Mouse (Mus musculus): ENCODE measurements around the gene Rhox4e. TPM values are rescaled to one million over a fixed set of nuclear protein-coding genes. Genes with fewer than 3 reads are reported as not detected.

Gene Rhox4e
- polyA plus RNA-seq (2014; fragmentation: Illumina TruSeq; extraction: RNeasy Lipid Tissue Mini Kit (QIAGEN cat#74804); ENCODE audit: insufficient read depth, low read depth, low replicate concordance) = not detected

DNA sequence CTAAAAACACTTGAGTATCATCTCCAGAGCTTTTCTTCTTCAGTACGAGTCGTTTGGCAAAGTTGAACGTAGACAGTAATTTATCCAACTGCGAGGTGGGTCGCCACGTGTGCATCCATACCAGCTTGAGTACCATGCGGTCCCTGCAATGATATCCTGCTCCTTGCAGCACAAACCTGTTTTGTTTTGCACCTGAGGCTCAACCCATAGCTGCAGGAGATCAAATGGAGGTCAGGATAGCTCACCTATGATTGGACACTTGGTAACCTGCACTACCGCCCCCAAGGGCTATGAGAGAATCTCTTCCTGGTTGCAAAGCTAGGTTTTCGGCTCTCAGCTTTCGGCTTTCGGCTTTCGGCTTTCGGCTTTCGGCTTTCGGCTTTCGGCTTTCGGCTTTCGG, at the start of gene Rhox4e:
Gene Rhox4e (plus strand): TSS at position 301 of the 400 bp plus-strand sequence.

DNA sequence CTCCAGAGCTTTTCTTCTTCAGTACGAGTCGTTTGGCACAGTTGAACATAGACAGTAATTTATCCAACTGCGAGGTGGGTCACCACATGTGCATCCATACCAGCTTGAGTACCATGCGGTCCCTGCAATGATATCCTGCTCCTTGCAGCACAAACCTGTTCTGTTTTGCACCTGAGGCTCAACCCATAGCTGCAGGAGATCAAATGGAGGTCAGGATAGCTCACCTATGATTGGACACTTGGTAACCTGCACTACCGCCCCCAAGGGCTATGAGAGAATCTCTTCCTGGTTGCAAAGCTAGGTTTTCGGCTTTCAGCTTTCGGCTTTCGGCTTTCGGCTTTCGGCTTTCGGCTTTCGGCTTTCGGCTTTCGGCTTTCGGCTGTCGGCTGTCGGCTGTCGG, 43.2 kb upstream of the Rhox4e start, which contains the start of gene Rhox4d:
Gene Rhox4d (plus strand): TSS at position 301 of the 400 bp plus-strand sequence.

DNA sequence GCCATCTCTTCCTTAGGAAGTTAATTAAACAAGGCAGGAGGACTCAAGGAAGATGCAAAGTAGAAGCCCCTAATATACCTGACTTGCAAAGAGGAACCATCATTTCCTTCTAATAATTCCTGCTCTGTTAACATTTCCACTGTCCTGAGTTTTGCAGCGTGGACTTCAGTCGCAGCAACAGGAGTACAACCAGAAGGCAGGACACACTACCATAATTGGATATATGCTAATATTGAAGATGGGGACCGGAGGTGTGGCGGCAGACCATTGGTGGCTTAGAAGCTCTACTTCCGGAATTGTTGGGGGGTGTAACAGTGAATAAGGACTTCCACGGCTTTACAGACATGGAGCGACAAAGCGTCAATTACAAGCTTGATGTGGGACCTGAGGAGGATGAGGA, 27.1 kb upstream of the Rhox4e start, which contains the start of gene Rhox2e:
Gene Rhox2e (plus strand): TSS at position 301 of the 400 bp plus-strand sequence.

DNA sequence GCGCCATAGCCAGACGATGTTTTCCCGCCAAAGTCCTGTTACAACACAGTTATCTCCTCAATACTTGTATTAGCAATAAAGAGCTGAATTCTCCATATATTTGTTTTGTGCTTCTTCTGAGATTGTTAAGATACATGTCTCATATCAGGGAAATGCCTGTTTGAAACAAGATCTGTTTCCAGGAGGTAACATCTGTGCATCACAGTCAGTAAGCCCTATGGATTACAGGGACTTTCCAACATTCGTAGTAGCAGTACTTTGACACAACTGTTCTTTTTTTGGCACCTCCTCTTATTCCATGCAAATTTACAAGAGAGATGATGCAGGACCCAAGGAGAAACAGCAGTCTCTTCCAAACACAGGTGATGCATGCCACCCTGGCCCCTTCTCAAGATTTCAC, 15.5 kb upstream of the Rhox4e start, which contains the start of gene Rhox3e:
Gene Rhox3e (plus strand): TSS at position 301 of the 400 bp plus-strand sequence.

DNA sequence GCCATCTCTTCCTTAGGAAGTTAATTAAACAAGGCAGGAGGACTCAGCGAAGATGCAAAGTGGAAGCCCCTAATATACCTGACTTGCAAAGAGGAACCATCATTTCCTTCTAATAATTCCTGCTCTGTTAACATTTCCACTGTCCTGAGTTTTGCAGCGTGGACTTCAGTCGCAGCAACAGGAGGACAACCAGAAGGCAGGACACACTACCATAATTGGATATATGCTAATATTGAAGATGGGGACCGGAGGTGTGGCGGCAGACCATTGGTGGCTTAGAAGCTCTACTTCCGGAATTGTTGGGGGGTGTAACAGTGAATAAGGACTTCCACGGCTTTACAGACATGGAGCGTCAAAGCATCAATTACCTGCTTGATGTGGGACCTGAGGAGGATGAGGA, 13.9 kb downstream of the Rhox4e start, which contains the start of gene Rhox2f:
Gene Rhox2f (plus strand): TSS at position 301 of the 400 bp plus-strand sequence.

DNA sequence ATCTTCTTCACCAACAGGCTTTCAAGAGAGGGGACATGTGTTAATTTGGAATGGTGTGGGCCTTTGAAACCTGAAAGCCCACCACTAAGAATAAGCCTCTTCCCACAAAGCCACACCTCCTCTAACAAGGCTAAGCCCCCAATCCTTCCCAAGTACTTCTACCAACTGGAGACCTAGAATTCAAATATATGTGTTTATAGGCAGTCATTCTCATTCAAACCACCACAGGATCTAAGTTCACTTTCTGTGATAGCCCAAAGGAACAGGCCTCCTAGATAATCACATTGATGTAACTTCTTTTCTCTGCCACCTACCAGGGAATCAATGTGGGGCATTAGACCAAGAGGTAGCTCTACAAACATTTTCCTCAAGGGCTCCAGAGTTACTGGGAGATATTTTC, 23.5 kb downstream of the Rhox4e start, which contains the start of gene Rhox3f:
Gene Rhox3f (plus strand): TSS at position 301 of the 400 bp plus-strand sequence.

DNA sequence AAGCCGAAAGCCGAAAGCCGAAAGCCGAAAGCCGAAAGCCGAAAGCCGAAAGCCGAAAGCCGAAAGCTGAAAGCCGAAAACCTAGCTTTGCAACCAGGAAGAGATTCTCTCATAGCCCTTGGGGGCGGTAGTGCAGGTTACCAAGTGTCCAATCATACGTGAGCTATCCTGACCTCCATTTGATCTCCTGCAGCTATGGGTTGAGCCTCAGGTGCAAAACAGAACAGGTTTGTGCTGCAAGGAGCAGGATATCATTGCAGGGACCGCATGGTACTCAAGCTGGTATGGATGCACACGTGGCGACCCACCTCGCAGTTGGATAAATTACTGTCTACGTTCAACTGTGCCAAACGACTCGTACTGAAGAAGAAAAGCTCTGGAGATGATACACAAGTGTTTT, 50.4 kb downstream of the Rhox4e start, which contains the start of gene Rhox4f:
Gene Rhox4f (minus strand): TSS at position 101 of the 400 bp plus-strand sequence.

Other genes starting within 250 kb of the Rhox4e start
- not detected for gene Rhox3a2, start 177.4 kb upstream of the Rhox4e start, polyA plus RNA-seq (2014; fragmentation: Illumina TruSeq; extraction: RNeasy Lipid Tissue Mini Kit (QIAGEN cat#74804); ENCODE audit: insufficient read depth, low read depth, low replicate concordance)
- gene Rhox4a2, start 166.6 kb upstream of the Rhox4e start, polyA plus RNA-seq (2014; fragmentation: Illumina TruSeq; extraction: RNeasy Lipid Tissue Mini Kit (QIAGEN cat#74804); ENCODE audit: insufficient read depth, low read depth, low replicate concordance) = not detected
- gene Rhox2b, start 145.3 kb upstream of the Rhox4e start, polyA plus RNA-seq (2014; fragmentation: Illumina TruSeq; extraction: RNeasy Lipid Tissue Mini Kit (QIAGEN cat#74804); ENCODE audit: insufficient read depth, low read depth, low replicate concordance) = not detected
- not detected for gene Rhox4b, start 124.9 kb upstream of the Rhox4e start, polyA plus RNA-seq (2014; fragmentation: Illumina TruSeq; extraction: RNeasy Lipid Tissue Mini Kit (QIAGEN cat#74804); ENCODE audit: insufficient read depth, low read depth, low replicate concordance)
- gene Rhox2c, start 103.7 kb upstream of the Rhox4e start, polyA plus RNA-seq (2014; fragmentation: Illumina TruSeq; extraction: RNeasy Lipid Tissue Mini Kit (QIAGEN cat#74804); ENCODE audit: insufficient read depth, low read depth, low replicate concordance) = not detected
- gene Rhox3c, start 98.8 kb upstream of the Rhox4e start, polyA plus RNA-seq (2014; fragmentation: Illumina TruSeq; extraction: RNeasy Lipid Tissue Mini Kit (QIAGEN cat#74804); ENCODE audit: insufficient read depth, low read depth, low replicate concordance) = not detected
- not detected for gene Rhox4c, start 77.1 kb upstream of the Rhox4e start, polyA plus RNA-seq (2014; fragmentation: Illumina TruSeq; extraction: RNeasy Lipid Tissue Mini Kit (QIAGEN cat#74804); ENCODE audit: insufficient read depth, low read depth, low replicate concordance)
- not detected for gene Rhox2d, start 64.0 kb upstream of the Rhox4e start, polyA plus RNA-seq (2014; fragmentation: Illumina TruSeq; extraction: RNeasy Lipid Tissue Mini Kit (QIAGEN cat#74804); ENCODE audit: insufficient read depth, low read depth, low replicate concordance)
- gene Rhox4d, start 43.1 kb upstream of the Rhox4e start, polyA plus RNA-seq (2014; fragmentation: Illumina TruSeq; extraction: RNeasy Lipid Tissue Mini Kit (QIAGEN cat#74804); ENCODE audit: insufficient read depth, low read depth, low replicate concordance) = not detected
- not detected for gene Rhox2e, start 27.0 kb upstream of the Rhox4e start, polyA plus RNA-seq (2014; fragmentation: Illumina TruSeq; extraction: RNeasy Lipid Tissue Mini Kit (QIAGEN cat#74804); ENCODE audit: insufficient read depth, low read depth, low replicate concordance)
- gene Rhox3e, start 15.4 kb upstream of the Rhox4e start, polyA plus RNA-seq (2014; fragmentation: Illumina TruSeq; extraction: RNeasy Lipid Tissue Mini Kit (QIAGEN cat#74804); ENCODE audit: insufficient read depth, low read depth, low replicate concordance) = not detected
- gene Rhox2f, start 14.0 kb downstream of the Rhox4e start, polyA plus RNA-seq (2014; fragmentation: Illumina TruSeq; extraction: RNeasy Lipid Tissue Mini Kit (QIAGEN cat#74804); ENCODE audit: insufficient read depth, low read depth, low replicate concordance) = not detected
- gene Rhox3f, start 23.6 kb downstream of the Rhox4e start, polyA plus RNA-seq (2014; fragmentation: Illumina TruSeq; extraction: RNeasy Lipid Tissue Mini Kit (QIAGEN cat#74804); ENCODE audit: insufficient read depth, low read depth, low replicate concordance) = not detected
- not detected for gene Rhox4f, start 50.3 kb downstream of the Rhox4e start, polyA plus RNA-seq (2014; fragmentation: Illumina TruSeq; extraction: RNeasy Lipid Tissue Mini Kit (QIAGEN cat#74804); ENCODE audit: insufficient read depth, low read depth, low replicate concordance)
- not detected for gene Rhox3g, start 71.2 kb downstream of the Rhox4e start, polyA plus RNA-seq (2014; fragmentation: Illumina TruSeq; extraction: RNeasy Lipid Tissue Mini Kit (QIAGEN cat#74804); ENCODE audit: insufficient read depth, low read depth, low replicate concordance)
- gene Rhox2g, start 86.1 kb downstream of the Rhox4e start, polyA plus RNA-seq (2014; fragmentation: Illumina TruSeq; extraction: RNeasy Lipid Tissue Mini Kit (QIAGEN cat#74804); ENCODE audit: insufficient read depth, low read depth, low replicate concordance) = not detected
- not detected for gene Rhox4g, start 93.9 kb downstream of the Rhox4e start, polyA plus RNA-seq (2014; fragmentation: Illumina TruSeq; extraction: RNeasy Lipid Tissue Mini Kit (QIAGEN cat#74804); ENCODE audit: insufficient read depth, low read depth, low replicate concordance)
- gene Rhox3h, start 111.4 kb downstream of the Rhox4e start, polyA plus RNA-seq (2014; fragmentation: Illumina TruSeq; extraction: RNeasy Lipid Tissue Mini Kit (QIAGEN cat#74804); ENCODE audit: insufficient read depth, low read depth, low replicate concordance) = not detected
- not detected for gene Rhox2h, start 115.9 kb downstream of the Rhox4e start, polyA plus RNA-seq (2014; fragmentation: Illumina TruSeq; extraction: RNeasy Lipid Tissue Mini Kit (QIAGEN cat#74804); ENCODE audit: insufficient read depth, low read depth, low replicate concordance)
- gene Rhox5, start 247.4 kb downstream of the Rhox4e start, polyA plus RNA-seq (2014; fragmentation: Illumina TruSeq; extraction: RNeasy Lipid Tissue Mini Kit (QIAGEN cat#74804); ENCODE audit: insufficient read depth, low read depth, low replicate concordance) = 0.45 TPM

Measured in lung, adult 10 weeks (tissue).